Comparison of ENCODE assay signal across 27 mouse cellular contexts in the genomic region with DNA sequence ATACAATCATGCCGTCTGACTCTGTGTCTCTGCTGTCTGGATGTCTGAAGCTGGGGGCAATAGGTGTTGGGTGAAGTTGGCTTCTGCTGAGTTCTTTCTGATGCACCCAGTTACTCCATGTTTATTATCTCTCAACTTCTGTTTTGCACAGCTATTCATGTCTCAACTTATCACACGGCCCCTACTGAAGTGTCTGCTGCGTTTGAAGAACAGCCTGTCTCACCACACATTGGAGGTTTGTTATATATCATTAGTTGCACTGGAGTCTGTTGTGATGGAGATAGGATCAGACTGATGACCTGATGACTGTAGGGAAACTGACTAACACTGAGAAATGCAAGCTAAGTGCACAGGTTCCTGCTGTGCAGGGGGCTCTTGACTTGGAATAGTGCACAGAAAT. TPM values are rescaled to one million over a fixed set of nuclear protein-coding genes. Genes with fewer than 3 reads are reported as not detected.
DNase-seq lines count a peak whose midpoint lies in the region; ATAC-seq and TF ChIP-seq lines count a peak whose summit lies in the region.
"Had no signal": no experiment of that assay in that cellular context is flagged by ENCODE, and none has a peak within 500 bp of the region (broad histone marks: within the 10 kb centered on the region; RNA-seq: fewer than 3 reads in every experiment).

No protein-coding gene starts in this region.

- H3K27ac ChIP-seq in MEL (ENCODE audit: control insufficient read depth, low read depth, low read length), result peak overlapping the region; percentile 88
- peak overlapping the region; percentile 99 for H3K27ac ChIP-seq in liver, embryonic 16.5 days (ENCODE audit: low read length)
- H3K27ac ChIP-seq: forebrain, embryonic 13.5 days; heart, embryonic 15.5 days; hindbrain, embryonic 10.5 days; midbrain, embryonic 12.5 days; stomach, postnatal 0 days had no signal

- no peak overlapping the region; the same call in 1 of the 2 replicates for H3K4me3 ChIP-seq in G1E (ENCODE audit: low read depth, low read length)
- no peak overlapping the region for H3K4me3 ChIP-seq in MEL (ENCODE audit: control insufficient read depth in 1 of 2, insufficient read depth in 1 of 2, low read depth in 2 of 2, low read length in 2 of 2)
- peak overlapping the region; percentile 82 for H3K4me3 ChIP-seq in erythroblast, embryonic 14.5 days (replicated peaks)
- H3K4me3 ChIP-seq in liver, embryonic 16.5 days (ENCODE audit: low read depth, low read length), result peak overlapping the region; percentile 69
- H3K4me3 ChIP-seq: forebrain, embryonic 13.5 days; heart, embryonic 15.5 days; hindbrain, embryonic 10.5 days; midbrain, embryonic 12.5 days had no signal

- no peak for TF ChIP-seq CTCF in G1E (IDR thresholded peaks at IDR 0.05; ENCODE audit: low read depth, low read length)
- no peak for TF ChIP-seq CTCF in MEL (IDR thresholded peaks at IDR 0.05 in 2 of 3, conservative IDR thresholded peaks at IDR 0.05 in 1 of 3; ENCODE audit: control insufficient read depth in 1 of 3, insufficient read depth in 1 of 3, low read depth in 2 of 3, low read length in 3 of 3, poor library complexity in 1 of 3, severe bottlenecking in 1 of 3)

- no peak for TF ChIP-seq POLR2A in MEL (IDR thresholded peaks at IDR 0.05; ENCODE audit: control insufficient read depth in 1 of 2, insufficient read depth in 1 of 2, low read depth in 1 of 2, low read length in 2 of 2, poor library complexity in 1 of 2)

- H3K9me3 ChIP-seq in G1E (replicated peaks) (no peaks in the 10 kb centered on the region), MEL (replicated peaks; ENCODE audit: insufficient read depth, low read length) (no peaks in the 10 kb centered on the region)
- no peaks in the 10 kb centered on the region for H3K9me3 ChIP-seq in erythroblast, embryonic 14.5 days (ENCODE audit: control insufficient read depth, low read length)
- no peaks in the 10 kb centered on the region for H3K9me3 ChIP-seq in liver, embryonic 16.5 days (replicated peaks; ENCODE audit: control insufficient read depth, low read length)
- H3K9me3 ChIP-seq: forebrain, embryonic 13.5 days; heart, embryonic 15.5 days; hindbrain, embryonic 10.5 days; midbrain, embryonic 12.5 days had no signal

- 22% methylated on average over 3 of the region's 3 CpGs for WGBS in liver, embryonic 16.5 days (ENCODE audit: insufficient replicate concordance)

- H3K27me3 ChIP-seq in G1E (ENCODE audit: insufficient read depth, low read length), result no peaks in the 10 kb centered on the region
- no peaks in the 10 kb centered on the region for H3K27me3 ChIP-seq in MEL (ENCODE audit: control insufficient read depth in 1 of 2, insufficient read depth in 2 of 2, low read length in 2 of 2)
- H3K27me3 ChIP-seq in erythroblast, embryonic 14.5 days (ENCODE audit: control insufficient read depth), result no peaks in the 10 kb centered on the region
- no peaks in the 10 kb centered on the region for H3K27me3 ChIP-seq in liver, embryonic 16.5 days (ENCODE audit: control insufficient read depth, insufficient read depth, low read depth, low read length)
- H3K27me3 ChIP-seq: forebrain, embryonic 13.5 days; heart, embryonic 15.5 days; midbrain, embryonic 12.5 days had no signal

- H3K4me2 ChIP-seq in liver, embryonic 16.5 days (ENCODE audit: low read depth, low read length), result peak overlapping the region; percentile 87
- H3K4me2 ChIP-seq: forebrain, embryonic 13.5 days; heart, embryonic 15.5 days; midbrain, embryonic 12.5 days had no signal

- peak; percentile 47 for ATAC-seq in G1E (ENCODE audit: extremely low read depth, insufficient number of reproducible peaks, low FRiP score, poor library complexity, severe bottlenecking)
- peak; percentile 18 for ATAC-seq in liver, embryonic 16.5 days (ENCODE audit: low read depth)
- ATAC-seq: hindbrain, embryonic 16.5 days had no signal

- no peaks in the 10 kb centered on the region for H3K79me2 ChIP-seq in MEL (ENCODE audit: control insufficient read depth, insufficient read depth, low read length, poor library complexity)

- H3K4me1 ChIP-seq in G1E (ENCODE audit: insufficient read depth, low read depth, low read length) (peaks cover 65% of the 10 kb centered on the region), MEL (ENCODE audit: control insufficient read depth in 1 of 2, insufficient read depth in 2 of 2, low read length in 2 of 2) (peaks cover 24 to 33% of the 10 kb centered on the region in 2 experiments)
- peaks cover 85% of the 10 kb centered on the region for H3K4me1 ChIP-seq in erythroblast, embryonic 14.5 days (ENCODE audit: control insufficient read depth)
- H3K4me1 ChIP-seq in liver, embryonic 16.5 days (ENCODE audit: control insufficient read depth, low read depth, low read length), result peaks cover 24% of the 10 kb centered on the region
- H3K4me1 ChIP-seq: heart, embryonic 15.5 days; hindbrain, embryonic 10.5 days; midbrain, embryonic 12.5 days had no signal

- H3K9ac ChIP-seq in MEL (ENCODE audit: control insufficient read depth, low read depth, low read length, poor library complexity, severe bottlenecking), result no peak overlapping the region
- peak overlapping the region; percentile 60 for H3K9ac ChIP-seq in liver, embryonic 16.5 days (ENCODE audit: low read depth, low read length)
- H3K9ac ChIP-seq: forebrain, embryonic 13.5 days; heart, embryonic 15.5 days; midbrain, embryonic 12.5 days had no signal

- intact Hi-C loops in left cerebral cortex, postnatal 25 days (cut with DNase I), result no loop called here

- H3K36me3 ChIP-seq in G1E (replicated peaks) (peaks cover 48% of the 10 kb centered on the region), MEL (ENCODE audit: control insufficient read depth in 1 of 2, insufficient read depth in 2 of 2, low read length in 2 of 2) (peaks cover 0 to 52% of the 10 kb centered on the region in 2 experiments; a peak in 3 of 4 replicates)
- H3K36me3 ChIP-seq in erythroblast, embryonic 14.5 days (ENCODE audit: control insufficient read depth), result peaks cover 99% of the 10 kb centered on the region
- H3K36me3 ChIP-seq in liver, embryonic 16.5 days (ENCODE audit: control insufficient read depth, insufficient read depth), result peaks cover 78% of the 10 kb centered on the region
- H3K36me3 ChIP-seq: heart, embryonic 15.5 days; hindbrain, embryonic 10.5 days; midbrain, embryonic 12.5 days had no signal

- no peak for TF ChIP-seq RAD21 in MEL (IDR thresholded peaks at IDR 0.05; ENCODE audit: low read depth, low read length)

- DNase-seq in G1E (ENCODE audit: low spot score), result no peak
- DNase-seq in MEL (ENCODE audit: low read depth, low spot score), result peak; percentile 71
- DNase-seq in frontal cortex, postnatal 10 days (ENCODE audit: low spot score in 2 of 2), result no peak
- no peak for DNase-seq in left cerebral cortex, postnatal 25 days (ENCODE audit: low spot score in 2 of 2)
- no peak for DNase-seq in layer of hippocampus, adult 18-20 months (ENCODE audit: low spot score in 2 of 2)
- DNase-seq: adrenal gland, postnatal 14 days; cerebellum, adult 11 months; cerebellum, adult 9-11 months; kidney, postnatal 36 days; lung, adult 18-20 months; lung, postnatal 10 days; right cerebral cortex, postnatal 14 days; thymus, adult 2 months; thymus, postnatal 4 days had no signal

- peak; percentile 49 to 72; a peak in 3 of 4 replicates for TF ChIP-seq EP300 in MEL (IDR thresholded peaks at IDR 0.05; ENCODE audit: low read depth in 1 of 2, low read length in 2 of 2)

TF ChIP-seq in MEL, 35 proteins besides CTCF, POLR2A, EP300 and RAD21:
- TF ChIP-seq SIN3A (IDR thresholded peaks at IDR 0.05; ENCODE audit: low read length) (0 out of 2 replicates have a peak, but pooled peaks have one; percentile 4), MAX (IDR thresholded peaks at IDR 0.05; ENCODE audit: low read length) (0 out of 2 replicates have a peak, but pooled peaks have one; percentile 21), GATA1 (IDR thresholded peaks at IDR 0.05; ENCODE audit: low read depth, low read length) (peak; percentile 62), BHLHE40 (IDR thresholded peaks at IDR 0.05; ENCODE audit: borderline replicate concordance, low read depth, low read length) (0 out of 2 replicates have a peak, but pooled peaks have one; percentile 17), POLR2AphosphoS5 (IDR thresholded peaks at IDR 0.05; ENCODE audit: borderline replicate concordance, low read depth, low read length) (no peak), ETS1 (IDR thresholded peaks at IDR 0.05; ENCODE audit: low read depth, low read length) (peak; percentile 76), TCF12 (IDR thresholded peaks at IDR 0.05; ENCODE audit: low read depth, low read length) (peak; percentile 82), ZKSCAN1 (IDR thresholded peaks at IDR 0.05; ENCODE audit: low read depth, low read length) (peak; percentile 56; the same call in 1 of the 2 replicates), POLR2AphosphoS2 (IDR thresholded peaks at IDR 0.05; ENCODE audit: low read length) (no peak)

RNA-seq across cellular contexts. Expression of a gene that starts 7.2 kb away (rescaled TPM):
- total RNA-seq in G1E (2014; fragmentation: Nextera tagmentation) (161 and 227 TPM in 2 replicates), G1E (2017) (35.0 and 39.1 TPM in 2 replicates), MEL (2012; rRNA removed) (13.4 and 15.9 TPM in 2 replicates)
- polyA plus RNA-seq in G1E (2012) (2.2 and 3.5 TPM in 2 replicates), MEL (2012; ENCODE audit: insufficient read depth in 1 of 2, insufficient read length in 2 of 2, low read depth in 1 of 2, low replicate concordance in 2 of 2, missing spikeins in 1 of 2) (10 to 100 TPM in 1 of 2 experiments, not detected in 1; 19.8 TPM)
- polyA plus RNA-seq in erythroblast, embryonic 14.5 days (2012), result 36.1 and 38.2 TPM in 2 replicates
- polyA plus RNA-seq in liver, embryonic 16.5 days (2015; fragmentation: Nextera tagmentation; extraction: Ambion mirVana), result 642 and 710 TPM in 2 replicates
- total RNA-seq in left cerebral cortex, postnatal 25 days (2021), result not detected
- total RNA-seq in layer of hippocampus, adult 18-20 months (2021), result under 1 TPM in 1 of 2 experiments, not detected in 1; 0.17 TPM
- total RNA-seq: gastrocnemius, adult 8-10 months; granulocyte monocyte progenitor cell, adult 5-6 weeks; layer of hippocampus, postnatal 10 days; left cerebral cortex, adult 8-10 months had no signal
- polyA plus RNA-seq: C2C12 had no signal

Comparison
In these comparisons a context has a peak if more than half of its experiments do, and no peak if none do; other contexts are left out.
1. H3K4me3 ChIP-seq: peak in erythroblast, embryonic 14.5 days (single experiment) and liver, embryonic 16.5 days (single experiment); none in G1E (single experiment) and MEL (0 of 2).
2. RNA of a gene that starts 7.2 kb away (total RNA-seq): 35.0 to 227 TPM in G1E and 13.4 to 15.9 TPM in MEL; 0.17 TPM in layer of hippocampus, adult 18-20 months and not detected in left cerebral cortex, postnatal 25 days; every median in the first group is over 10 times any median in the second.